Mouse (Mus musculus) adrenal gland, adult (tissue): ENCODE data around the gene Qrsl1.
"Not testable (repeated sequence)": the region's sequence is repeated elsewhere in the genome, so short reads cannot be mapped to it uniquely, and the experiment has no call there.

Experiments used
- DNase-seq, 2 experiments: peaks; one replicate each; pipeline ENCODE4 v3.0.0; 2022 to 2023; ENCODE audit warnings: low spot score in 1 of 2; ENCODE audit not compliant: inconsistent age in 2 of 2

Qrsl1 gene

GRCm38 (mm10) chr10:43901578-43902194, at the start of gene Qrsl1, which contains the start of gene Rtn4ip1:
Qrsl1 (minus strand) TSS chr10:43901745.
Rtn4ip1 (plus strand) TSS chr10:43901807.
- DNase-seq, result peak; percentile 92 to 98

DNA sequence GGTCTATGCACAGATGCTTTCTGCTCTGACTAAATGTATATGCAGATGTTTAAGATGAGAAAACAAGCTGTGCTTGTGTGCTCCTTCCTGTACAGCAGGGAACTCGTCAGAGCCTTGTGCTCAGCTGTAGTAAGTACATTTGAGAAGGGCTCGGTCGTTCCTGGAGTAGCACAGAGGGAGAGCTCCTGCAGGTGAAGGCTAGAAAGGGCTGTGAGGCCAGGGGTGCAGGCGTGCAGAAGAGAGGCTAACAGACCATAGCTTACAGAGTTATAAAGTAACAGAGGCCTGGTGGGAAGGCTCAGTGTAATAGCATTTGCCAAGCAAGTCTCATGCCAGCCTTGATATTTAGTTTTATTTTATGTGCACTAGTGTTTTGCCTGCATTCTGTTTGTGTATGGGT, 43.9 kb upstream of the Qrsl1 start:
- no peak for DNase-seq

DNA sequence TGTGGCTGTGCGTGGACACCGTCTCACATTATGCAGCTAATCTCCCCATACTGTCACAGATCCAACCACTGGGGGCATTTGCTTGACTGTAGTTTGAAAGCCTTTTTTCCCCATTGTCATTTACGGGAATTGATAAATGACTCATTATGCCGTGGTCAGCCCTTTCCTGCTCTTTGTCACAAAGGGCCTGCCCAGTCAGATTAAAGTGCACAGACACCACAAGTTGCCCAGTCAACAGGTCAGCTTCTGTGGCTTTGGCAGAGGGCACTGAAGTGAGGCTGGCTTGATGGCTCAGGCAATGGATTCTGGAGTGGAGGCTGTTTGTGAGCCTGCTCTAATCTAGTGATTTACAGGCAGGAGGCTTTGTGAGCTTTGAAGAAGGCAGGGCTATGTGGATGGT, 42.2 kb upstream of the Qrsl1 start:
- DNase-seq, result no peak

GRCm38 (mm10) chr10:43939136-43939662, 37.7 kb upstream of the Qrsl1 start:
- DNase-seq, result no peak

DNA sequence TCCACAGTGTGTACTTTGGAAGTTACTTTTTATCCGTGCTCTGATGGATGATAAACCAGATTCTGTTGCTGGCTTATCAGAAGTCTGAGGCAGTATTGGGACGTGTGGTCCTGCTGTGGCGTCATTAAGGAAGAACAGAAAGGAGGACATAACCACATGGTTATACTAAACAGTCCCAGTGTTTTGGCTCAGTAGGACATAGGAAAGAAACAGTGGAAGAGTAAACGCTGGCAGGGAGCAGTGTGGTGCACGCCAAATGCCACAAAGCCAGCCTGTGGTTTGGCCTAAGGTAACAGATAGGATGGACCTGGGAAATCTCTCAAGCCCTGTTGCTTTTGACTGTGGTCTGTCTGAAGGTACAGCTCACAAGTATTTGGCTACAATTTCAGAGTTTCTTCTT, 27.1 kb upstream of the Qrsl1 start:
- DNase-seq, result no peak

DNA sequence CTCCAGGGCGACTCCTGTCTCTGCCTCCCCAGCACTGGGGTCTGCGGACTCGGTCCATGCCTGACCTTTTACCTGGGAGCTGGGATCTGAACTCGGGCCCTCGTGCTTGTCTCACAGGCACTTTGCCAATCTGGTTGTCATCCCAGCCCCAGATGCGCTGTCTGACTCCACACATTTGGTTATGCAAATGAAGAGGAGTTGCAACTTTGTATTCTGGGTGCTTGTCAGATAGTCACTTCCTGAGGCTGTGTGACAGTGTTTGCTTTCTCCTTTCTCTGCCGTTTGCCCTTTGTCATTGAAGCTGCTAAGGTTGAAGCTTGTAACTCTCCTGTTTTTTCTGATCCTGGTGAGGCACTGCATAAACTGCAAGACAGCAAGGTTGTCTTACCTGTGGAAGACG, 26.2 kb upstream of the Qrsl1 start:
- DNase-seq, result no peak

DNA sequence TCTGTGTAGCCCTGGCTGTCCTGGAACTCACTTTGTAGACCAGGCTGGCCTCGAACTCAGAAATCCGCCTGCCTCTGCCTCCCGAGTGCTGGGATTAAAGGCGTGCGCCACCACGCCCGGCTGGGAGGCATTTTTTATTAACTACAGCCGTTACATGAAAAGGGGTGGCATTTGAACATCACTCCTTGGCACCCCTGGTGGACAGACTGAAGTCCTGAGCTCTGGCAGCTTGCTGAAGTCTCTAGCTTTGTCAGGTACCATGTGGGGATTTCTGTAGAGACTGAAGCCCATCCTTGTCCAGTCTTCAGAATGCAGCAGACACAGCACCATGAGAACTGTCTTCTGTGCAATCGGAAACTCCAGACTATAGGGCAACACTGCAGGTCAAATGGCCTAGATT, 24.2 kb upstream of the Qrsl1 start:
- DNase-seq, result not testable (repeated sequence)

GRCm38 (mm10) chr10:43923096-43923495, 21.6 kb upstream of the Qrsl1 start:
- DNase-seq, result peak; percentile 21 to 48

- peak; percentile 67 to 91 for DNase-seq
Observed at GRCm38 (mm10) chr10:43918696-43919608, 17.4 kb upstream of the Qrsl1 start.

GRCm38 (mm10) chr10:43916737-43917136, 15.2 kb upstream of the Qrsl1 start:
- no peak for DNase-seq

DNA sequence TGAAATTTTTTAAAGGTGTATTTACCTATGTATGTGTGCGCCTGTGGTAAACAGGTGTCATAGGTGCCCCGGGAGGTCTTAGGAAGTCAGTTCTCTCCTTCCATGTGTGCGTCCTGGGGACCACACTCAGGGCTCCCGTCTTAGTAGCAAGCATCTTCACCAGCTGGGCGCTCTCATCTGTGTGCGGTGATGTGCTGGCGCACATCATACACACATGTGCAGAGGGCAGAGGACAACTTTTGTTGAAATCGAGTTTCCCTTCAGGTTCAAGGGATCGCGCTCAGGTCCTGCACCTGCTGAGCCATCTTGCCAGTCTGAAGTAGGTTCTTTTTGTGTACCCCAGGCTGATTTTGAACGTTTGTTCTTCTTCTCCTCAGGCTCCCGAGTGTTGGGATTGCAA, 14.6 kb upstream of the Qrsl1 start:
- no peak for DNase-seq

GRCm38 (mm10) chr10:43912236-43912635, 10.7 kb upstream of the Qrsl1 start:
- DNase-seq, result no peak

GRCm38 (mm10) chr10:43910873-43911142, 9.3 kb upstream of the Qrsl1 start:
- no peak for DNase-seq

DNA sequence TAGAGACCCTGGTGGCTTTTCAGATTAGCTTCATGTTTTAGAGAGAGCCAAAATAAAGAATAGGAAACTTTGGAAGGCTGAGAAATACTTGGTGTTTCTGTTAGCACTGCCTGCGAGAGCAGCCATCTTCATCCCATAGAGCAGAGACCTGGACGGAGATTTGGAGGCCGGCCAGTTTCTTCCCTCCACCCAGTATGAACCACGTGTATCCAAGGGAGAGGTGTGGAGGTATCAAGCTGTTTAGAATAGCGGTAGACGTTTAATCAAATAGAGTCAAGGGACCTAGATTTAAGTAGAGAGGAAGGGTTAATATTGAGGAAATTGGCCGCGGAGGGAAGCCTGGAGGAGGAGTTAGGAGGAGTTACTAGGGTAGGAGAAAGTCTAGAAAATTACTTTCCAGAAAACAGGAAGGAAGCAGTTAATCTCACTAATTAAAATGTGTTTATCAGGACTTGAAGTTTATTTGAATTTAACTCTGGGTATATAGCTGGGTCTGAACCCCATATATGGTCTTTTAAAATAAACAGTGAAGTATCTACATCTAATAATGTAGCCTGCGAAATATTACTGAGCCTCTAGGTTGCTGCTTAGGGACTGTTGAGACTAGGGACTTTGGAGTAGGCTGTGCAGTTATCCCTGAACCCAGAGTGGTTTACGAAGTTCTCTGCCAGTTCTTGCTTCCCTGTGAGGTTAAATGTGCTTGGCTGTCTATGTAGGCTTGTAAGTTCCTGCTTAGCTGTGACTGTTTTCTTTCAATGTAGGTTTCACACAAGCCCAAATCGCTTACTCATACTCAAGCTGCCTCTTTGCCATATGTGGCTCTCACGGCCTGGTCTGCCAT, 8.7 kb upstream of the Qrsl1 start:
- DNase-seq, result no peak

GRCm38 (mm10) chr10:43904569-43904968, 3.0 kb upstream of the Qrsl1 start:
- DNase-seq, result no peak

GRCm38 (mm10) chr10:43900883-43901570, 518 bp downstream of the Qrsl1 start:
- DNase-seq, result no peak

DNA sequence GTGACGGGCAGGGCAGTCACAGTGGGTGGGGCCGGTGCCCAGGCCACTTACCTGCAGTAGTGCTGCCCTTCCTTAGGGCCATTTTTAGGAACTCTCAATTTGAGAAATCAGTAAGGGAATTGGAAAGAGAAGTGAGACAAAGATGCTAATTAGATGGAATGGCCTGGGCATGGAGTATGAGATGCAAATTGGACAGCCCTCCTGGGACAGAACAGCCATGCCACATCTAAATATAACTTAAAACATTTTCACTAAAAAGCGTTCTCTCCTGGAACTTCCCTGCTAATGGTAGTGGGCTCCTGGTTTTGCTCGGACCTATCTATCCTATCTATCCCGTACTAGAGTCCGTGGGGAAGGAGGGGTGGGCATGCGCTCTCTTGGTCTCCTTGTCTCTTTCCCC, 3.3 kb downstream of the Qrsl1 start:
- no peak for DNase-seq

GRCm38 (mm10) chr10:43896065-43896464, 5.5 kb downstream of the Qrsl1 start:
- no peak for DNase-seq

- DNase-seq, result no peak
Observed at GRCm38 (mm10) chr10:43892971-43893370, 8.6 kb downstream of the Qrsl1 start.

- no peak for DNase-seq
Observed at GRCm38 (mm10) chr10:43888976-43889375, 12.6 kb downstream of the Qrsl1 start.

- no peak for DNase-seq
Observed at GRCm38 (mm10) chr10:43887676-43888075, 13.9 kb downstream of the Qrsl1 start.
